Mouse (Mus musculus) neutrophil, adult 65 days (primary cell): ENCODE measurements around the gene Gm5936. TPM values are rescaled to one million over a fixed set of nuclear protein-coding genes. Genes with fewer than 3 reads are reported as not detected.

Source experiments
- total RNA-seq: library from RNA; stranded (reverse); gene quantifications from 2 replicates; pipeline ENCODE4 v1.2.4, GENCODE M21; 2023

The Gm5936 gene
- not detected in 2 replicates for total RNA-seq

GRCm38 (mm10) chrX:74836842-74837522, at the start of gene Gm5936:
Gene Gm5936 (plus strand): TSS chrX:74837196.

Other genes with a start within 250 kb of the Gm5936 start
- not detected in 2 replicates for gene Olfr1325, start 244.5 kb upstream of the Gm5936 start, total RNA-seq
- not detected in 2 replicates for gene Gm5640, start 191.6 kb upstream of the Gm5936 start, total RNA-seq
- not detected in 2 replicates for gene Gm6890, start 96.3 kb upstream of the Gm5936 start, total RNA-seq
- 8.9 and 11.8 TPM in 2 replicates for gene Gab3, start 248.3 kb downstream of the Gm5936 start, total RNA-seq